22 mouse cellular contexts compared by ENCODE assay signal in genomic region chr7:126135391-126135790, GRCm38 (mm10). TPM values are rescaled to one million over a fixed set of nuclear protein-coding genes. Genes with fewer than 3 reads are reported as not detected.
DNase-seq lines count a peak whose midpoint lies in the region; ATAC-seq and TF ChIP-seq lines count a peak whose summit lies in the region.
"Had no signal": no experiment of that assay in that cellular context is flagged by ENCODE, and none has a peak within 500 bp of the region (broad histone marks: within the 10 kb centered on the region; RNA-seq: fewer than 3 reads in every experiment).

No protein-coding gene starts in this region.

- no peak for TF ChIP-seq EP300 in stomach, postnatal 0 days (optimal IDR thresholded peaks at IDR 0.05)

- no peak overlapping the region for H3K4me3 ChIP-seq in liver, embryonic 15.5 days (replicated peaks)
- H3K4me3 ChIP-seq in liver, embryonic 11.5 days (ENCODE audit: low read depth, low read length), result no peak overlapping the region
- no peak overlapping the region for H3K4me3 ChIP-seq in stomach, embryonic 16.5 days (replicated peaks; ENCODE audit: low read length)
- H3K4me3 ChIP-seq in stomach, postnatal 0 days (ENCODE audit: low read depth, low read length), result no peak overlapping the region
- H3K4me3 ChIP-seq: embryonic facial prominence, embryonic 13.5 days; hindbrain, embryonic 13.5 days; intestine, embryonic 15.5 days; limb, embryonic 12.5 days; midbrain, embryonic 12.5 days had no signal

- H3K9ac ChIP-seq in liver, embryonic 15.5 days, result no peak overlapping the region
- no peak overlapping the region for H3K9ac ChIP-seq in liver, embryonic 11.5 days (ENCODE audit: low read depth, low read length)
- no peak overlapping the region for H3K9ac ChIP-seq in stomach, embryonic 16.5 days (ENCODE audit: low read length)
- H3K9ac ChIP-seq in stomach, postnatal 0 days (ENCODE audit: low read length), result no peak overlapping the region
- H3K9ac ChIP-seq: embryonic facial prominence, embryonic 13.5 days; hindbrain, embryonic 13.5 days; intestine, embryonic 15.5 days; limb, embryonic 12.5 days; liver, embryonic 14.5 days; midbrain, embryonic 12.5 days had no signal

- no peak for TF ChIP-seq CTCF in stomach, postnatal 0 days (IDR thresholded peaks at IDR 0.05; ENCODE audit: low read depth)

- no peak for ATAC-seq in liver, embryonic 15.5 days (ENCODE audit: insufficient read depth)
- no peak for ATAC-seq in liver, embryonic 11.5 days (replicated peaks; ENCODE audit: low FRiP score)
- ATAC-seq in stomach, embryonic 16.5 days (ENCODE audit: insufficient read depth, low FRiP score), result no peak
- ATAC-seq in stomach, postnatal 0 days (ENCODE audit: low FRiP score, low TSS enrichment), result no peak
- peak; percentile 75 for ATAC-seq in megakaryocyte, adult 5-6 weeks (ENCODE audit: poor library complexity, severe bottlenecking)
- no peak for ATAC-seq in cerebellum, adult (ENCODE audit: insufficient number of reproducible peaks, low FRiP score, low TSS enrichment)
- ATAC-seq: forebrain, embryonic 16.5 days; intestine, embryonic 15.5 days had no signal

- no peak for DNase-seq in liver, embryonic 11.5 days (ENCODE audit: low spot score)
- no peak for DNase-seq in stomach, postnatal 0 days (ENCODE audit: low spot score)
- no peak for DNase-seq in kidney, postnatal 4 days
- DNase-seq in layer of hippocampus, postnatal 14 days (ENCODE audit: low spot score in 2 of 2), result no peak
- DNase-seq: cerebellum, adult 11 months; cerebellum, postnatal 10 days; heart, postnatal 14 days; lung, postnatal 14 days; right cerebral cortex, postnatal 25 days; thymus, adult 2 months had no signal

- WGBS in liver, embryonic 15.5 days (ENCODE audit: insufficient replicate concordance), result 59% methylated on average over 2 of the region's 2 CpGs
- WGBS in liver, embryonic 11.5 days, result 66% methylated on average over 2 of the region's 2 CpGs
- 72% methylated on average over 2 of the region's 2 CpGs for WGBS in stomach, embryonic 16.5 days
- 80% methylated on average over 2 of the region's 2 CpGs for WGBS in stomach, postnatal 0 days

- 0 out of 2 replicates have a peak overlapping the region, but pooled peaks have one; percentile 22 for H3K27ac ChIP-seq in liver, embryonic 15.5 days (replicated peaks)
- H3K27ac ChIP-seq in liver, embryonic 11.5 days (ENCODE audit: low read depth, low read length), result no peak overlapping the region
- H3K27ac ChIP-seq in stomach, embryonic 16.5 days (ENCODE audit: low read length), result peak overlapping the region; percentile 44; the same call in 1 of the 2 replicates
- no peak overlapping the region for H3K27ac ChIP-seq in stomach, postnatal 0 days (replicated peaks)
- H3K27ac ChIP-seq: embryonic facial prominence, embryonic 13.5 days; hindbrain, embryonic 13.5 days; intestine, embryonic 15.5 days; limb, embryonic 12.5 days; liver, embryonic 14.5 days; midbrain, embryonic 12.5 days had no signal

- H3K9me3 ChIP-seq in liver, embryonic 15.5 days (replicated peaks), result no peaks in the 10 kb centered on the region
- no peaks in the 10 kb centered on the region for H3K9me3 ChIP-seq in liver, embryonic 11.5 days (ENCODE audit: control insufficient read depth, low read length)
- H3K9me3 ChIP-seq in stomach, embryonic 16.5 days (replicated peaks; ENCODE audit: control insufficient read depth, low read length), result no peaks in the 10 kb centered on the region
- H3K9me3 ChIP-seq in stomach, postnatal 0 days (ENCODE audit: control insufficient read depth, low read length), result no peaks in the 10 kb centered on the region
- H3K9me3 ChIP-seq: embryonic facial prominence, embryonic 13.5 days; hindbrain, embryonic 13.5 days; intestine, embryonic 15.5 days; limb, embryonic 12.5 days; midbrain, embryonic 12.5 days had no signal

- peaks cover 10% of the 10 kb centered on the region; the same call in 1 of the 2 replicates for H3K4me1 ChIP-seq in liver, embryonic 15.5 days (replicated peaks)
- no peaks in the 10 kb centered on the region for H3K4me1 ChIP-seq in liver, embryonic 11.5 days (replicated peaks; ENCODE audit: control insufficient read depth, insufficient read depth, low read length)
- no peaks in the 10 kb centered on the region for H3K4me1 ChIP-seq in stomach, embryonic 16.5 days (ENCODE audit: control insufficient read depth, insufficient read depth, low read length)
- H3K4me1 ChIP-seq in stomach, postnatal 0 days (replicated peaks; ENCODE audit: control insufficient read depth, insufficient read depth), result no peaks in the 10 kb centered on the region
- H3K4me1 ChIP-seq: embryonic facial prominence, embryonic 13.5 days; hindbrain, embryonic 13.5 days; intestine, embryonic 15.5 days; limb, embryonic 12.5 days; midbrain, embryonic 12.5 days had no signal

- no peaks in the 10 kb centered on the region for H3K27me3 ChIP-seq in liver, embryonic 15.5 days
- no peaks in the 10 kb centered on the region for H3K27me3 ChIP-seq in liver, embryonic 11.5 days (replicated peaks; ENCODE audit: control insufficient read depth, insufficient read depth, low read length)
- no peaks in the 10 kb centered on the region for H3K27me3 ChIP-seq in stomach, embryonic 16.5 days (ENCODE audit: control insufficient read depth, insufficient read depth, low read length)
- no peaks in the 10 kb centered on the region for H3K27me3 ChIP-seq in stomach, postnatal 0 days (ENCODE audit: control insufficient read depth, insufficient read depth, low read length)
- H3K27me3 ChIP-seq: embryonic facial prominence, embryonic 13.5 days; hindbrain, embryonic 13.5 days; intestine, embryonic 15.5 days; limb, embryonic 12.5 days; midbrain, embryonic 12.5 days had no signal

- peaks cover 70% of the 10 kb centered on the region for H3K36me3 ChIP-seq in liver, embryonic 15.5 days (replicated peaks)
- H3K36me3 ChIP-seq in liver, embryonic 11.5 days (ENCODE audit: control insufficient read depth, insufficient read depth, low read length), result peaks cover 10% of the 10 kb centered on the region; the same call in 1 of the 2 replicates
- peaks cover 3% of the 10 kb centered on the region for H3K36me3 ChIP-seq in stomach, embryonic 16.5 days (ENCODE audit: control insufficient read depth, insufficient read depth, low read length)
- 0 out of 2 replicates have a peak, but pooled peaks cover 3% of the 10 kb centered on the region for H3K36me3 ChIP-seq in stomach, postnatal 0 days (ENCODE audit: control insufficient read depth, insufficient read depth, low read length)

- H3K4me2 ChIP-seq in liver, embryonic 15.5 days, result 0 out of 2 replicates have a peak overlapping the region, but pooled peaks have one; percentile 19
- no peak overlapping the region for H3K4me2 ChIP-seq in liver, embryonic 11.5 days
- no peak overlapping the region for H3K4me2 ChIP-seq in stomach, embryonic 16.5 days (ENCODE audit: low read depth, low read length)
- H3K4me2 ChIP-seq in stomach, postnatal 0 days (replicated peaks; ENCODE audit: low read depth), result no peak overlapping the region
- H3K4me2 ChIP-seq: embryonic facial prominence, embryonic 13.5 days; heart, embryonic 11.5 days; hindbrain, embryonic 13.5 days; intestine, embryonic 15.5 days; limb, embryonic 12.5 days; midbrain, embryonic 12.5 days had no signal

RNA-seq across cellular contexts. Expression of gene Gsg1l, which starts 53.2 kb away (rescaled TPM):
- polyA plus RNA-seq in liver, embryonic 15.5 days (2015; fragmentation: Nextera tagmentation; extraction: Ambion mirVana), result 0.02 and 0.09 TPM in 2 replicates
- polyA plus RNA-seq in liver, embryonic 11.5 days (2014; fragmentation: Nextera tagmentation; extraction: Ambion mirVana), result 0.21 and 0.23 TPM in 2 replicates
- polyA plus RNA-seq in stomach, embryonic 16.5 days (2015; fragmentation: Nextera tagmentation; extraction: Ambion mirVana), result 0.59 and 0.77 TPM in 2 replicates
- polyA plus RNA-seq in stomach, postnatal 0 days (2015; fragmentation: Nextera tagmentation; extraction: Ambion mirVana), result 0.67 and 0.77 TPM in 2 replicates
- not detected in 2 replicates for total RNA-seq in megakaryocyte, adult 5-6 weeks (2015)
- not detected in 2 replicates for total RNA-seq in megakaryocyte, adult 5-6 weeks (2017)
- total RNA-seq in layer of hippocampus, postnatal 14 days (2021), result 10 to 100 TPM in 1 of 2 experiments, 1 to 10 TPM in 1; 9.3 to 14.0 TPM

Comparison
In these comparisons a context has a peak if more than half of its experiments do, and no peak if none do; other contexts are left out.
1. H3K27ac ChIP-seq: peak in liver, embryonic 15.5 days (single experiment) and stomach, embryonic 16.5 days (single experiment); none in liver, embryonic 11.5 days (single experiment) and stomach, postnatal 0 days (single experiment).